Mouse (Mus musculus) cerebellum, adult (tissue): ENCODE data around the gene Ube2d1.
A peak's percentile ranks its signal among the peaks of the same experiment; 100 is the strongest.

Experiments used
- ATAC-seq: cut with Nextera tagmentation; 2 replicates; pipeline ENCODE4 v1.9.2; 2017; ENCODE audit warnings: mild to moderate bottlenecking, moderate library complexity, mixed read lengths; ENCODE audit not compliant: insufficient number of reproducible peaks, low FRiP score, low TSS enrichment

Gene Ube2d1

GRCm38 (mm10) chr10:71291801-71292200 is 6.7 kb upstream of the Ube2d1 start:
- no peak for ATAC-seq

GRCm38 (mm10) chr10:71291179-71291661 is 6.2 kb upstream of the Ube2d1 start:
- no peak for ATAC-seq

- peak; percentile 56 for ATAC-seq
Observed at GRCm38 (mm10) chr10:71284511-71285125, 444 bp downstream of the Ube2d1 start.

- no peak for ATAC-seq
Observed at GRCm38 (mm10) chr10:71284131-71284510, 941 bp downstream of the Ube2d1 start.

- ATAC-seq, result peak; percentile 46; the same call in 1 of the 2 replicates
Observed at GRCm38 (mm10) chr10:71273008-71273739, 11.9 kb downstream of the Ube2d1 start.

GRCm38 (mm10) chr10:71267973-71268372 is 17.1 kb downstream of the Ube2d1 start:
- ATAC-seq, result no peak

DNA sequence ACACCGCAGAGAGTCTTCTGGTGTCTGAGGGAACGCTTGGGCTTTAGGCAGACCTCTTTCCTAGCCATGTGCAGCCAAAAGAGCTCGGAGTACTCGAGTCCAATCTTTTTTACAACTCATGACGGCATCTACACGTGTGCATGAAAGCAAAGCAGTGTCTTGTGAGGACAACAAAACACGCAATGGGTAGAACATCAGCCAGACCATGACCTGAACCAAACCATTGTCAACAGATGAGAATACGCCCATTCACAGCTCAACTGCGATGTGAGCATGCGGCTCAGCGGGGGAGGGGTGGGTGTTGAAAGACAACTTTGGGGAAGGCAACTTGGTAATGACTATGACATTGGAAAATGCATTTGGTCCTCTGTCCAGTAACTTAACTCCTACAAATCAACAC is 17.6 kb downstream of the Ube2d1 start:
- ATAC-seq, result no peak

DNA sequence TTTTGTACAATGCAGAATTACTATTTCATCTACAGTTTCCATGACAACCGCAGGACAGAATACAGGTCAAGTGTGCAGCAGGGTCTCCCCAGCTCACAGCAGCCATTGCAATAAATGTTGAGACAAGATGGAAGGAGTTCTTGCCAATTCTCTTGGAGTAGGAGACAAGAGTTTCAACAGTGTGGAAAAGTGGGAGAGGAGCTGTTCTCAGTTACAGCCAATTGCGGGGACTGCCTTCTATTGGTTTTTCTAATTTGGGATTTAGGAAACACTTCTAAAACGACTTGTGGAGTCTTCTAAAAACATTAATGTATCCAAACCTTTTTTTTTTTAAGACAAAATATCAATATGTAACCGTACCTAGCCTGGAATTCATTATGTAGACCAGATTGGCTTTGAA is 20.0 kb downstream of the Ube2d1 start:
- no peak for ATAC-seq

DNA sequence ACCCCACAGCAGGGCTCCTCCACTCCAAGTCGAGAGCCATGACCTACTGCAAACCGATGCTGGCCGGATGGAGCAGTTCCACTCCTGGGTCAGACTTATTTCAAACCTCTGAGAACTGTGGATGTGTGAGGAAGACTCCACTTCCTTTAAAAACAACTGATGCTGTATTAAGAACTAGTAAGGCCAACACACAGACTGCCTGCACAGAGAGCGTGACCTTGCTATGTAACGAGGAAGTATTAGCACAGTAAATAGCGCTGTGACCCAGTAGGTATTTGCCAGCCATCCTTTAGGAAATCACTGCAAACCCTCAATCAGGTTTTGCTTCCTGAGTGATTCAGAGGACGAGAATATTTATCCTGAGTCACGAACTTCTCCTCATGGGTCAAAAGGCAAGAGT is 23.4 kb downstream of the Ube2d1 start:
- no peak for ATAC-seq

DNA sequence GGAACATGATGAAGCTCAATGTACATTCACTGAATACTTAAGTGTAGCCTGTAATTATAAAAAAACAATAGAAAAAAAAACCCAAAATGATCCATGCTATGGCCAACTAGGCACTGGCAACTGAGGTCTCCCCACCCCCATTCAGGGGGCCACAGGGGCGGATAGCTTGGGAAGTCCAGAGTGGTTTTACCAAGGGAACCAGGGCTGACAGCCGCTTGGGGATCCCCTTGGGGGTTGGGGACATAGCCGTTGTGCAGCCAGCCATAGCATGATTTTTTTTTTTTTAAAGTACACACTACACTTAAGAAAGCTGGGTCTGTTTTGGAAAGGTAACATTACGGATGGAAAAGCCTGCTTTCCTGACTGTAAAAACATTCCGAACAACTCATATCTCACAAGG is 26.1 kb downstream of the Ube2d1 start:
- ATAC-seq, result no peak

GRCm38 (mm10) chr10:71258516-71258915 is 26.5 kb downstream of the Ube2d1 start:
- no peak for ATAC-seq

GRCm38 (mm10) chr10:71253147-71253546 is 31.9 kb downstream of the Ube2d1 start:
- ATAC-seq, result no peak

GRCm38 (mm10) chr10:71252421-71252820 is 32.6 kb downstream of the Ube2d1 start:
- no peak for ATAC-seq

DNA sequence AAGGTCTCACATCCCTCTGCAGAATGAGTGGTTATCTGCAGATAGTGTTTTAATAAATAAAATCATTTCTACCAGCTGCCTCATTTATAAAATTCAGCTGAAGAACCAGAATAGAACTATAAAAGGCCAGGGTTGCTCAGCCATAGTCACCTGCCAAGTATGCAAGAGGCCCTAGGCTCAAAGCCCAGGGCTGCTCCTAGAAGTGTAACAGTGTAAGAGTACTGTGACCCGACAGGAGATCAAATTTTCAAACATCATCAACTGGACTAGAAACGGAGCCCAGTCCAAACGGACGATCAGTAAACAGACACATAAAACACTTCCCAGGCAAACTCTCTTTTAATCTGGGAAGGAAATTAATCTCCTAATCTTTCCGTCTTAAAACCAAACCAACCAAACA is 33.2 kb downstream of the Ube2d1 start:
- ATAC-seq, result no peak

- no peak for ATAC-seq
Observed at GRCm38 (mm10) chr10:71251256-71251655, 33.8 kb downstream of the Ube2d1 start.

- peak; percentile 88 for ATAC-seq
Observed at GRCm38 (mm10) chr10:71250472-71250871, 34.6 kb downstream of the Ube2d1 start.

DNA sequence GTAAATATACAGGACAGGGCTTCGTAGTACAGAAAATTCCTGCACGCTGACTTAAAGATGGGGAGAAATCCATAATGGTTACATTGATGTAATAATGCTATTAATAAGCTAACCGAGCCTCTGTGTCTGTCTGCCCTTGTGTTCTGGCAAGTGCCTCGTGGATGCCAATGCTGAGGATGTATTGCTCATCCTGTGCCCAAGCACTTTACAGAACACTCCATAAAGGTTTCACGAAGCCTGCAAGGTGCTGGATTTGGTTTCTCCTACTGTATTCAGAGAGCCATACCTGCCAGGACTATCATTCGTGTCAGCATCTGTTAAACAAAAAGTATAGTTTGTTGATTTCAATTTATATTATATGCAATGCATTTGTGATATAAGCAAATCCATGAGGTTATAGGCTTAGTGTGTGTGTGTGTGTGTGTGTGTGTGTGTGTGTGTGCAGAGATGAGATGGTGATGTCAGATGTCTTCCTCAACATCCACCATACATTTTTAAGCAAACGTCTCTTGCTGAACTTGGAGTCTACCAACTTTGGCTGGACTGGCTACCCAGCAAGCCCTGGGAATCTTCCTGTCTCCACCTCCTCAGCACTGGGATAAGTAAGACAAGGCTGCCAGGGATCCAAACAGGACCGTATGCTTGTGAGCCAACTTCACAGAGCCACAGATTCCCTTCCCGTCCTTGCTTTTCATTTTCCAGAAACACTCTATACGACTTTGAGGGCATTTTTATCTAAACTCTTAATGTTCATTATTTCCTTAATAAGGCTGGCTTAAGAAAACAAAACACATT is 35.8 kb downstream of the Ube2d1 start:
- ATAC-seq, result 0 out of 2 replicates have a peak, but pooled peaks have one; percentile 60

- no peak for ATAC-seq
Observed at GRCm38 (mm10) chr10:71246956-71247355, 38.1 kb downstream of the Ube2d1 start.

- no peak for ATAC-seq
Observed at GRCm38 (mm10) chr10:71239479-71240120, 45.5 kb downstream of the Ube2d1 start.

DNA sequence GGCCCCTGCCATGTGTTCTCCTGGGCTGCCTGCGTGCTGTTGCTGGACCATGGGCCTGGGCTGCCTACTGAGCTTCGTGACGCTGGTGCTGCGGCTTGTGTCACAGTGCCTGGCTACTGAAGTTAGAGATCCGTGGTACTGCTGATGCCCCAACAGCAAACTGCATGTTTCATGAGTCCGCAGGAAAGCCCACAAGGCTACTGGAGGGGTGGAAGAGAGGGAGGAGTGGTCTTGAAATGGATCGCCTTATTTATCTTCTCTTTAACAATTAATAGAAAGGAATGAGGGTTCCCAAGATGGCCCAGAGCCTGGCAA is 46.9 kb downstream of the Ube2d1 start, which contains the start of gene Tfam:
Gene Tfam, minus strand, starts transcription at position 41 of the 315 bp plus-strand sequence.
- peak; percentile 93 for ATAC-seq
